Mouse (Mus musculus): ENCODE measurements around the gene Necap2.

- TF ChIP-seq CTCF (IDR thresholded peaks at IDR 0.05; ENCODE audit: borderline replicate concordance, insufficient read depth, low read depth, low read length), result peak; percentile 60
- no peak for TF ChIP-seq POLR2A (IDR thresholded peaks at IDR 0.05; ENCODE audit: borderline replicate concordance, insufficient read depth, low read length)
Observed at GRCm38 (mm10) chr4:141120700-141121099, 42.5 kb upstream of the Necap2 start.

Measured in cerebellum, adult 2 months (tissue).